Mouse (Mus musculus) G1E (cell line): ENCODE results near the gene Enho.

Source experiments
- CTCF ChIP-seq: IDR thresholded peaks from 2 replicates; pipeline ENCODE4 v1.5.1; 2012; ENCODE audit warnings: low read depth, low read length, inconsistent platforms, mixed read lengths
- GATA1 ChIP-seq: IDR thresholded peaks from 2 replicates; pipeline ENCODE4 v1.6.1; 2012; ENCODE audit warnings: borderline replicate concordance, low read length, inconsistent platforms, mixed read lengths
- GATA2 ChIP-seq: IDR thresholded peaks from 2 replicates; pipeline ENCODE4 v1.6.1; 2012; ENCODE audit warnings: low read depth, low read length, inconsistent platforms, borderline replicate concordance
- TAL1 ChIP-seq: conservative IDR thresholded peaks from 2 replicates; pipeline ENCODE4 v1.6.1; 2012; ENCODE audit warnings: low read depth, low read length, inconsistent platforms, mixed read lengths

- TF ChIP-seq GATA1: no peak
- TF ChIP-seq CTCF: peak; percentile 84
- no peak for TF ChIP-seq TAL1
- TF ChIP-seq GATA2: no peak
Observed at GRCm38 (mm10) chr4:41614156-41614555, 26.0 kb downstream of the Enho start.
